Mouse (Mus musculus) embryonic facial prominence, embryonic 11.5 days (tissue): ENCODE results near the gene Cd40. TPM values are rescaled to one million over a fixed set of nuclear protein-coding genes. Genes with fewer than 3 reads are reported as not detected.

ENCODE experiments used
- ATAC-seq: fragments of 200-750 bp; cut with Nextera tagmentation; replicated peaks from 2 replicates; pipeline ENCODE4 v1.8.0; 2017; ENCODE audit warnings: low read depth; ENCODE audit not compliant: insufficient number of reproducible peaks, low FRiP score, low TSS enrichment
- DNase-seq: peaks from one replicate; pipeline ENCODE4 v3.0.0-alpha.2; 2015; ENCODE audit warnings: low spot score
- H3K27ac ChIP-seq: fragments of 300-500 bp; sonication (generic); replicated peaks from 2 replicates; pipeline ENCODE4 v1.5.1; 2014; ENCODE audit warnings: mild to moderate bottlenecking, low read depth, low read length, control low read depth
- H3K27me3 ChIP-seq: fragments of 300-500 bp; sonication (generic); 2 replicates; pipeline ENCODE4 v1.6.1; 2014; ENCODE audit warnings: mild to moderate bottlenecking, low read length, moderate library complexity, mixed read lengths; ENCODE audit not compliant: control insufficient read depth, insufficient read depth
- H3K36me3 ChIP-seq: fragments of 300-500 bp; sonication (generic); replicated peaks from 2 replicates; pipeline ENCODE4 v1.6.1; 2014; ENCODE audit warnings: low read depth, mild to moderate bottlenecking, low read length, moderate library complexity, mixed read lengths; ENCODE audit not compliant: control insufficient read depth, insufficient read depth
- H3K4me1 ChIP-seq: fragments of 300-500 bp; sonication (generic); 2 replicates; pipeline ENCODE4 v1.6.1; 2014; ENCODE audit warnings: low read length, mixed read lengths; ENCODE audit not compliant: control insufficient read depth, insufficient read depth
- H3K4me2 ChIP-seq: fragments of 300-500 bp; sonication (generic); 2 replicates; pipeline ENCODE4 v1.6.1; 2014; ENCODE audit warnings: low read depth, mild to moderate bottlenecking, control low read depth, low read length, moderate library complexity
- H3K4me3 ChIP-seq: fragments of 300-500 bp; sonication (generic); 2 replicates; pipeline ENCODE4 v1.5.1; 2014; ENCODE audit warnings: low read depth, low read length, control low read depth
- H3K9ac ChIP-seq: fragments of 300-500 bp; sonication (generic); replicated peaks from 2 replicates; pipeline ENCODE4 v1.6.1; 2014; ENCODE audit warnings: mild to moderate bottlenecking, control low read depth, low read length
- H3K9me3 ChIP-seq: fragments of 300-500 bp; sonication (generic); replicated peaks from 2 replicates; pipeline ENCODE4 v1.6.1; 2016; ENCODE audit warnings: mild to moderate bottlenecking, low read length, inconsistent platforms, mixed read lengths; ENCODE audit not compliant: control insufficient read depth
- WGBS: fragments of 180-500 bp; shearing (Covaris S2); extraction: QIAGEN DNeasy Blood & Tissue Kit; methylation state at CpG from one replicate; pipeline ENCODE4 v1.1.7; 2014; 5-methylcytosine and 5-hydroxymethylcytosine counted together
- polyA plus RNA-seq: library from polyadenylated mRNA; unstranded; fragments of >200 nt; fragmentation: Nextera tagmentation; extraction: Ambion mirVana; gene quantifications from 2 replicates; pipeline ENCODE4 v1.2.1, GENCODE M21; 2014

Gene Cd40
- 5.3 and 6.1 TPM in 2 replicates for polyA plus RNA-seq

DNA sequence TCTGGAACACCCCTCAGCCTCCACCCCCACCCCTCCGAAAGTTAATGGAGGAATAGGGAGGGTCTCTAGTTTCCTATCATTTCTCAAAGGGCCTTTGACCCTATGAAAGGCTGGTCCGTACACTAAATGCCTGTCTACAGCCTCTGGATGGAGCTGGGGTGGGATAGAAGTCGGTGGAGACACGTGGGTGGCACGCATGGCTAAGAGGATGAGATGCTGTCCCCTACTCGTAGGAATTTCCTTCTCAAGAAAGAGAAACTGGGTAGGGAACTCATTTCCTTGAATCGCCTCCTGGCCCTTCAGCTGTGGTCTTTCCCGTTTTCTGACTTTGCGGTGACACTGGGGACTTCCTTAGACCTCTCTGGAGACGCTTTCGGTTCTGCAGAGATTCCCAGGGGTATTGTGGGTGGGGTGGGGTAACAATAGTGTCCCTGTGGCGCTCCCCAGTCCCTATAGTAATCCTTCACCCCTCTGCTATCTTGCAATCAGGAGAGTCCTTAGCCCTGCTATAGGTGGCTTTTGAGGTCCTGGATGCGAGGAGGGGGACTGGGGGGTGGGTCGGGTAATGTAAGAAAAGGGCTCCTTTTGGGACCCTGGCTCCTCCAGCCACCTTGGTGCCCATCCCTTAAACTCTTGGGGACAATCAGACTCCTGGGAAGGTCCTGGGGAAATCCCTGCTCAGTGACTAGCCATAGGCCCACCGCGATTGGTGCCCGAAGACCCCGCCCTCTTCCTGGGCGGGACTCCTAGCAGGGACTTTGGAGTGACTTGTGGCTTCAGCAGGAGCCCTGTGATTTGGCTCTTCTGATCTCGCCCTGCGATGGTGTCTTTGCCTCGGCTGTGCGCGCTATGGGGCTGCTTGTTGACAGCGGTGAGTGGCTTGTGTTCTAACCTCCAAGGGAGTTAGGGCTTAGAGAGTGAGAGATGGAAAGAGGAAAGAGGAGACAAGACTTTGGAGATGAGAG lies at the start of gene Cd40:
Gene Cd40 (plus strand): TSS at position 740 of the 965 bp plus-strand sequence.
- WGBS: 9% methylated on average over 25 of the region's 25 CpGs
- Histone ChIP-seq H3K36me3 (no peaks in the 10 kb centered on the region), H3K9ac (0 out of 2 replicates have a peak within 1 kb of the TSS, but pooled peaks have one; percentile 1), H3K4me3 (peak within 1 kb of the TSS; percentile 9), H3K27me3 (peaks cover 6% of the 10 kb centered on the region; the same call in 1 of the 2 replicates), H3K4me2 (peak within 1 kb of the TSS; percentile 39), H3K9me3 (no peaks in the 10 kb centered on the region), H3K27ac (no peak within 1 kb of the TSS), H3K4me1 (no peaks in the 10 kb centered on the region)
- ATAC-seq (peak; percentile 71), DNase-seq (peak; percentile 78)

DNA sequence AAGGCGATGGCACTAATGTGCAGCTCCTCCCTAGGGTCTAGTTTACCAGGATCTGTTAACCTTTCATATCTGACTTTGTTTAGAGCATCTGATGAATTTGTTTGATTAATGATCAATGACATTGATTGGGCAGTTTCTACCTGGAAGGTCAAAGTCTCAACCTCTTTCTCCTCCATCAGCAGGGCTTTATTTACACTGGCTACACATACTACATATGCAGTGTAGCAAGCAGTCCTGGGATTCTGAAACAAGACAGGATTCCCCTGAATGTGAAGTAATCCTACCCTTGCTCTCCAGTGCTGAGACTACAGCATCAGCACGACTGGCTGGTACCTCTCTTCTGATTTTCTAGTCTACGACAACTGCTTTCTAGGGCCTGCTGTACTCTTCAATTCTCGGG lies 48.6 kb upstream of the Cd40 start:
- WGBS: 94% methylated on average over 4 of the region's 4 CpGs
- Histone ChIP-seq H3K4me1 (no peaks in the 10 kb centered on the region), H3K36me3 (peaks cover 34% of the 10 kb centered on the region), H3K4me3 (no peak overlapping the region), H3K27ac (no peak overlapping the region), H3K9me3 (no peaks in the 10 kb centered on the region), H3K27me3 (no peaks in the 10 kb centered on the region), H3K4me2 (no peak overlapping the region), H3K9ac (no peak overlapping the region)
- DNase-seq (no peak), ATAC-seq (no peak)

DNA sequence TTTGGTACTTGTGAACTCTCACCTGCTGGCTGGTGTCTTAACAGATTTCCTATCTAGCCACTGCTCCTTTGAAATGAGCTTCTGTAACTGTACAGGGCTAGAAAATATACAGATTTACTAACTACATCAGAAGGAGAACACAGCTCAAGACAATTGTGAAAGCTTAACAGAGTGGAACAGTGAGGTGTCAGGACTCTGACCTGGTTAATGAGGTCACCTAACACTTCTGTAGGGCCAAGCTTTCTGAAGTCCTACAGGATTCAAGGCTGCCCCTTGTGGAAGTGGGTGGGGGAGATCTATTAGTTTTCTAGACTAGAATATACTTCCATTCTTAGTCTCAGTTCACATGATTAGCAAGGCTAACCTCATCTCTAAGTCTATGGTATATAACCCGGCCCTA lies 47.4 kb upstream of the Cd40 start:
- WGBS: 100% methylated on average over 1 of the region's 1 CpGs

DNA sequence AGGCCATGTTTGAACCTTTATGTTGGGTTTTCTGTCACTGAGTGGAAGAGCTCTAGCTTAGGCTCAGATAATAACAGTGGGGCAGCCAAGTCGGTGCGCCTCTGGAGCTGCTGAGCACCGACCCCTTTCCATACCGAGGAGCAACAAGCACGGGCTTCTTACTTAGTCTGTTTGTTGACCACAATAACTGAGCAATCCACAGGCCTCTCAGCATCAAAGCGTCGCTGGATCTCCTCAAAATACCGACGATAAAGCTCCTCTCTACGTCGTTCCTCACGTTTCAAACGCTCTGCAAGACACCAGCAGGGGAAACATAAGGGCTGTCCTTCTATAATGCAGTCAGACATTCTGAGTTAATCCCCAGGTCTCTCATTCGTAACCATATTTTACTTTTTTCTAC lies 46.3 kb upstream of the Cd40 start:
- no peaks in the 10 kb centered on the region for H3K4me1 ChIP-seq
- no peak overlapping the region for H3K9ac ChIP-seq
- no peak for ATAC-seq
- no peak for DNase-seq
- H3K4me2 ChIP-seq: no peak overlapping the region
- no peaks in the 10 kb centered on the region for H3K27me3 ChIP-seq
- peaks cover 21% of the 10 kb centered on the region for H3K36me3 ChIP-seq
- WGBS: 96% methylated on average over 14 of the region's 14 CpGs
- H3K9me3 ChIP-seq: no peaks in the 10 kb centered on the region
- no peak overlapping the region for H3K4me3 ChIP-seq
- H3K27ac ChIP-seq: no peak overlapping the region

More for the DNA sequence above, 47.4 kb upstream of the Cd40 start:
- DNase-seq: no peak
- Histone ChIP-seq H3K4me3 (no peak overlapping the region), H3K9ac (no peak overlapping the region), H3K9me3 (no peaks in the 10 kb centered on the region), H3K27ac (no peak overlapping the region), H3K36me3 (peaks cover 26% of the 10 kb centered on the region), H3K4me1 (no peaks in the 10 kb centered on the region), H3K27me3 (no peaks in the 10 kb centered on the region), H3K4me2 (no peak overlapping the region)
- no peak for ATAC-seq

DNA sequence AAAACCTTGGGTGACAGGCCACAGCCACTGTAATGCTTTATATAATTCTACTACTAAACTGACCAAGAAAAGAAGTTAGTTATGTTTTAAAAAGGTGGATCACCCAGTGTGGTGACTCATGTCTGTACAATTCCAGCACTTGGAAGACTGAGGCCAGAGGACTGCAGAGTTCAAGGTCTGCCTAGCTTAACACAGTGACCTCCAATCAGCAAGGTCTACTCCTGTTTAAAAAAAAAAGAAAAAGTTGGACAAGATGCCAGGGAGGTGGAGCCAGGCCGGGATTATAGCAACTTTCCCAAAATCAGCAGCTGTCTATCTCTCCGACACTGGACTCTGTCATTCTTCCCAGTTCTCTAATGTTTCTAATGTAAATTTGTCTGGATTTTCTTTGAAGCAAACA lies 45.8 kb upstream of the Cd40 start:
- H3K27me3 ChIP-seq: no peaks in the 10 kb centered on the region
- ATAC-seq: no peak
- no peak overlapping the region for H3K4me3 ChIP-seq
- H3K4me2 ChIP-seq: no peak overlapping the region
- H3K9me3 ChIP-seq: no peaks in the 10 kb centered on the region
- 90% methylated on average over 2 of the region's 2 CpGs for WGBS
- H3K36me3 ChIP-seq: peaks cover 21% of the 10 kb centered on the region
- no peak for DNase-seq
- H3K9ac ChIP-seq: no peak overlapping the region
- no peaks in the 10 kb centered on the region for H3K4me1 ChIP-seq
- no peak overlapping the region for H3K27ac ChIP-seq

DNA sequence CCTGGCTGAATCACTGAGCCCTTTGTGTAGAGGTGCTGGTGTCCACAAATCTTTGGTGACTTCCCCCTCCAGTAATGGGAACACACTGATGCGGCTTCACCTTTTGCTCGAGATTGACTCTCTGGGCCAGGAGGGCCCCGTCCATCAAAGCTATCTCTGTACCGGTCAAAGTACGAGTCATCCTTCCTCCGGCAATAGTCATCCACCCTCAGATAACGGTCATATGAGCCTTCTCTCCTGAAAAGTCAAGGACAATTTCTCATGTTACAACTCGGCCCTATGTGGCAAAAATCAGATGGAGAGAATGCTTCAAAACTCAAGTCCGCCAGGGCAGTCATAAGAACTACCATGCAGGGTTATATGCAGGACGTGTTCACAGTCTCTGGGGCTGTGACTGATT lies 45.1 kb upstream of the Cd40 start:
- H3K27ac ChIP-seq: no peak overlapping the region
- no peak overlapping the region for H3K9ac ChIP-seq
- no peaks in the 10 kb centered on the region for H3K27me3 ChIP-seq
- H3K9me3 ChIP-seq: no peaks in the 10 kb centered on the region
- H3K4me2 ChIP-seq: no peak overlapping the region
- H3K4me1 ChIP-seq: no peaks in the 10 kb centered on the region
- ATAC-seq (no peak), DNase-seq (no peak)
- no peak overlapping the region for H3K4me3 ChIP-seq
- peaks cover 21% of the 10 kb centered on the region for H3K36me3 ChIP-seq
- WGBS: 86% methylated on average over 10 of the region's 10 CpGs

DNA sequence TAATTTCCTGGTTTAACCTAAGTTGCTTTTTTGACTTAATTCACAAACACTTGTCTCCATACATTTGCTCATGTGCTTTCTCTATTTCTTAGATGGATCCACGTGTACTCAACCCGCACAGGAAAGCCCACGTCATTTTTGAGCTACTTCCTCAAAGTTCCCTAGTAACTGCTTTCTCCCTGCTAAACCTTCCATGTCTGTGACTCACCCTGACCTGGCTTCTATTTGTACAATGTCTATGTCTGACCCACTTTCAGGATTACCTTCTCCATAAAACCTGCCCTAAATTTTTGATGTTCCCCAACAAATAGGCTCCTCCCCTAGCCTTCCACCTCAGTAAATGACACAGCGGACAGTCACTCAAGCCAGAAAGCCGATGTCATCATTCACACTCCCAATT lies 40.5 kb upstream of the Cd40 start:
- Histone ChIP-seq H3K36me3 (peaks cover 2% of the 10 kb centered on the region; the same call in 1 of the 2 replicates), H3K4me3 (no peak overlapping the region), H3K27me3 (no peaks in the 10 kb centered on the region), H3K9ac (no peak overlapping the region), H3K27ac (no peak overlapping the region), H3K9me3 (no peaks in the 10 kb centered on the region), H3K4me2 (no peak overlapping the region), H3K4me1 (no peaks in the 10 kb centered on the region)
- 93% methylated on average over 5 of the region's 5 CpGs for WGBS
- DNase-seq: no peak
- no peak for ATAC-seq

DNA sequence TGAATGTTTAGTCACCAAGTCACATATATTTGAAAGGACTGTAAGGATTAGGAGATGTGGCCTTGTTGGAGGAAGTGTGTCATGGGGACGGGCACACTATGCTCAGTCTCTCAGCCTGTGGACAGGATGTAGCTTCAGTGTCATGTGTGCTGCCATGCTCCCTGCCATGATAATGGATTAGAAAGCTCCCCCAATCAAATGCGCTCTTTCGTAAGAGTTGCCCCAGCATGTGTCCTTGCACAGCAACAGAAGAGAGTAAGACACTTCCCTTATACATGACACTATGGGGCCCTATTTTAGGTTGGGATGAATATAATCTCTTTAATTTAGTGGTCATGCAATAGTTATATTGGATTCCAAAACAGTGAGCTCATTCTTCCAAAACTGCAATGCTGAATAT lies 34.9 kb upstream of the Cd40 start:
- Histone ChIP-seq H3K27me3 (no peaks in the 10 kb centered on the region), H3K4me2 (no peak overlapping the region), H3K9me3 (no peaks in the 10 kb centered on the region), H3K9ac (no peak overlapping the region), H3K4me3 (no peak overlapping the region), H3K27ac (no peak overlapping the region), H3K4me1 (no peaks in the 10 kb centered on the region), H3K36me3 (no peaks in the 10 kb centered on the region)
- no peak for ATAC-seq
- DNase-seq: no peak
- WGBS: 95% methylated on average over 3 of the region's 3 CpGs
